Mouse (Mus musculus) layer of hippocampus, postnatal 14 days (tissue): ENCODE results near the gene Mgat4b. TPM values are rescaled to one million over a fixed set of nuclear protein-coding genes. Genes with fewer than 3 reads are reported as not detected.
A peak's percentile ranks its signal among the peaks of the same experiment; 100 is the strongest.

Experiments used
- DNase-seq, 2 experiments: peaks; one replicate each; pipeline ENCODE4 v3.0.0; 2021 to 2022; ENCODE audit warnings: low spot score in 2 of 2, mixed read lengths in 1 of 2
- total RNA-seq, 2 experiments: library from RNA; stranded (reverse); gene quantifications; 2 replicates each; pipeline ENCODE4 v1.2.3; 2021

Gene Mgat4b
- total RNA-seq, 2 experiments from 2014 or later = 166 to 175 TPM

- DNase-seq = no peak
Measured at GRCm38 (mm10) chr11:50198219-50198846, 12.4 kb upstream of the Mgat4b start.

GRCm38 (mm10) chr11:50198916-50199315 is 11.8 kb upstream of the Mgat4b start:
- DNase-seq = no peak

- no peak for DNase-seq
Measured at GRCm38 (mm10) chr11:50200613-50201012, 10.1 kb upstream of the Mgat4b start.

GRCm38 (mm10) chr11:50201590-50201989 is 9.1 kb upstream of the Mgat4b start:
- DNase-seq = no peak

- no peak for DNase-seq
Measured at GRCm38 (mm10) chr11:50203302-50203827, 7.3 kb upstream of the Mgat4b start.

GRCm38 (mm10) chr11:50205434-50205833 is 5.3 kb upstream of the Mgat4b start:
- DNase-seq = no peak

- no peak for DNase-seq
Measured at GRCm38 (mm10) chr11:50206037-50206436, 4.7 kb upstream of the Mgat4b start.

GRCm38 (mm10) chr11:50207344-50207743 is 3.3 kb upstream of the Mgat4b start:
- DNase-seq = no peak

- DNase-seq = no peak
Measured at GRCm38 (mm10) chr11:50208039-50208438, 2.7 kb upstream of the Mgat4b start.

- peak; percentile 80 to 94 for DNase-seq
Measured at GRCm38 (mm10) chr11:50210101-50210504, 587 bp upstream of the Mgat4b start.

GRCm38 (mm10) chr11:50211322-50212059 is 801 bp downstream of the Mgat4b start:
- no peak for DNase-seq

GRCm38 (mm10) chr11:50212060-50212739 is 1.5 kb downstream of the Mgat4b start:
- DNase-seq = no peak

GRCm38 (mm10) chr11:50212848-50213758 is 2.4 kb downstream of the Mgat4b start:
- no peak for DNase-seq

GRCm38 (mm10) chr11:50214631-50215030 is 3.9 kb downstream of the Mgat4b start:
- no peak for DNase-seq

GRCm38 (mm10) chr11:50215633-50216032 is 4.9 kb downstream of the Mgat4b start:
- no peak for DNase-seq

- DNase-seq = no peak
Measured at GRCm38 (mm10) chr11:50216724-50217366, 6.2 kb downstream of the Mgat4b start.

GRCm38 (mm10) chr11:50217811-50218210 is 7.1 kb downstream of the Mgat4b start:
- DNase-seq = no peak

- DNase-seq = no peak
Measured at GRCm38 (mm10) chr11:50219833-50220232, 9.1 kb downstream of the Mgat4b start.

- DNase-seq = no peak
Measured at GRCm38 (mm10) chr11:50222559-50223276, 12.0 kb downstream of the Mgat4b start.
